Mouse (Mus musculus): ENCODE measurements around the gene Rtp4.

DNA sequence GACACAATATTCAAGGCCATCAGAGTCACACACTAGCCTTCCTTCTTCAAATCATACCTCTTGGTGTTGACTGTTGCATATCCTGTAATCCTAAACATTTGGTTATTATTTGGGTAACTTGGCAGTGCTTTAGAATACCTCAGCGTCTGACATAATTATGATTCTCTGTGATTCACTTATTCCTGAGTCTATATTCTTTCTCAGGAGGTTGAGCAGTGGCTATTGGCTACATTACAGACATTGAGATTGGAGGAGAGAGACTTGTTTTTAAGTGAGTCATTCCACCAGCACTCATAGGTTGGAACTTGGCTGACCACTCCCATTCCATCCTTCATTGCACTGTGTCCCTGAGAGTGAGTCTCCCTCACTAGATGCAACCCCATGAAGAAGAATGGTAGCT lies 6.7 kb upstream of the Rtp4 start:
- no peak for TF ChIP-seq GATA1 (IDR thresholded peaks at IDR 0.05; ENCODE audit: borderline replicate concordance, low read length)
- TF ChIP-seq FLI1 (IDR thresholded peaks at IDR 0.05; ENCODE audit: low read length) = no peak

Measured in megakaryocyte, embryonic 14.5 days (primary cell).